Mouse (Mus musculus) embryonic stem cell, embryonic (primary cell): Measurements from ENCODE around the gene Suclg2.

ENCODE experiments used
- CTCF ChIA-PET, 4 experiments: fragments of 300-600 bp in 2 of 4; fragments of 350-600 bp in 2 of 4; sonication (Branson Sonifier 250); formaldehyde crosslinking; loops; one replicate each; lab custom pipeline; 2022; ENCODE audit warnings: inconsistent platforms in 2 of 4; lab: Charles Lee
- POLR2A ChIA-PET, 4 experiments: fragments of 300-600 bp in 2 of 4; fragments of 350-600 bp in 2 of 4; sonication (Branson Sonifier 250); formaldehyde crosslinking; loops; one replicate each; lab custom pipeline; 2022; ENCODE audit warnings: antibody characterized with exemption in 4 of 4, inconsistent platforms in 1 of 4; lab: Charles Lee

Suclg2 gene

DNA sequence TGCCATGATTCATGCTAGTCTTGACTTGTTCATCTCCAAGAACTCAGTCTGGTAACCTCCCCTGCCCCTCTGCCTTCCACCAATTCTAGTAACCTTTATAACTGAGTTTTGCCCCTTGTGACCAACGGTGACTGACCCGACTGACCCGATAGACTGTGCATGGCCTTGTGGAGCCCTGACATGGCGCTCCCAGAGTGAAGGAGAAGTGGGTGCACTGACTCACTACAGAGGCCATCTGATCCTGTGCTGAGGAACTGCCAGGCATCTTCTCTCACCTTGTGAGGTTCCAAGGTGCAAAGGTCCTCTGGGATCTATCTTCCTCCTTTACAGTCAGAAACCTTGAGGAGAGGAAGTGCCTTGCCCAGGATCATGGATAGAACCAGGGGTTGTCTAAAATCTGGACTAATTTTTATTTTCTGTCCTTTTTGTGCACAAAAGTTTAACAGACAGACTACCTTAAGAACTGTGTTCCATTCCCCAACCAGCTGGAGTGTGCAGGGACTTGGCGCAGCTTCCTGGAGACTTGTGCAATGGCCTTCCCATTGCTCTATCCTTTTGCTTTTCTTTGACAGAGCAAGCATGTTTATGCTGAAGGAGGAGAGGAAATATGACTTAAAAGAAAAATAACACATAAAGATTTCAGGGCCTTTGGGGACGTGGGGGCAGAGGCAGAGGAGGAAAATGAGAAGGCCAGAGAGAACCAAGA, 49.8 kb downstream of the Suclg2 start:
- POLR2A ChIA-PET, result interaction anchor here in 2 of 4 experiments (0.5 to 2.1 kb wide), 5 partner anchors 11 to 24 kb away, joined by 3 to 11 read pairs (median 5); no protein-coding TSS in a partner anchor
- CTCF ChIA-PET, result interaction anchor here (0.6 to 1.8 kb wide), 24 partner anchors 9 to 621 kb away, joined by 3 to 9 read pairs (median 4); partner anchors contain the start of gene Suclg2 (in 1 of the 4)

DNA sequence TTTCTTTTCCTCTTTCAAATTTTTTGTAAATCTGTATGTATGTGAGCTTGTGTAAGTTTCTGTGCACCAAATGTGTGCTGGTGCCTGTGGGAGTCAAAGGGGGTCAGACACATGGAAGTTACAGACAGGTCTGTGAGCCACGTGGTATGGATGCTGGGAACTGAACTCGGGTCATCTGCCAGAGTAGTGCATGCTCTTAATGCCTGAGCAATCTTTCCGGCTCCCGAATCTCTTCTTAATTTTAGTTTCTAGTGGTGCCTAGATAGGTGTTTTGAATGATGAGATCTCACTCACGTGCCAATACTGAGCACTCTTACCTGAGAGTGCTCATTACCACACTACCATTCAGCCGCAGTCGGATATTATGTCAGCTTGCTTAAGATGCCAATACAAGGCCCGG, 60.9 kb downstream of the Suclg2 start:
- POLR2A ChIA-PET, result interaction anchor here in 3 of 4 experiments (0.6 to 2.2 kb wide), 14 partner anchors 9 to 1548 kb away, joined by 3 to 8 read pairs (median 4); partner anchors contain the start of genes Suclg2 (in 2 of the 3), Kbtbd8 (in 1 of the 3) and Uba3 (in 1 of the 3)
- CTCF ChIA-PET, result interaction anchor here in 2 of 4 experiments (0.6 to 1.6 kb wide), 2 partner anchors 8 to 11 kb away, joined by 3 to 4 read pairs; no protein-coding TSS in a partner anchor

DNA sequence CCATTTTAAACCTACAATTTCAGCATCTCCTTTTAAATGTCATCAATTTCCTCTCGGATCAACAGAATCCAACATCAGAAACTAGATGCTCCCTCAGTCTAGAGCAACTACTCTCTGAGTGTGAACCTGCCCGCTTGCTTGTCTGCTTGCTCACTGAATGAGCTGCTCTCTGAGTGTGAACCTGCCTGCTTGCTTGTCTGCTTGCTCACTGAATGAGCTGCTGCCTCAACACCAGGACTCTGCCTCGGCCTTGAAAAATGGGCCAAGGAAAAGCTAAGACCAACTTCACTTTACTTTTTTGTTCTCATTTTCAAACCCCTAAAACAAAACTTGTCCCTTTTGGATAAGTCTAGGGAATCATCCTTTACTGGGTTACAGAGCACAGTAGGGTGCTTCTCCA, 64.9 kb downstream of the Suclg2 start:
- ChIA-PET CTCF (no interaction called here), POLR2A (interaction anchor here in 1 of 4 experiments (0.8 kb wide), 1 partner anchor 65 kb away, joined by 3 read pairs; the partner anchor contains the start of gene Suclg2)

DNA sequence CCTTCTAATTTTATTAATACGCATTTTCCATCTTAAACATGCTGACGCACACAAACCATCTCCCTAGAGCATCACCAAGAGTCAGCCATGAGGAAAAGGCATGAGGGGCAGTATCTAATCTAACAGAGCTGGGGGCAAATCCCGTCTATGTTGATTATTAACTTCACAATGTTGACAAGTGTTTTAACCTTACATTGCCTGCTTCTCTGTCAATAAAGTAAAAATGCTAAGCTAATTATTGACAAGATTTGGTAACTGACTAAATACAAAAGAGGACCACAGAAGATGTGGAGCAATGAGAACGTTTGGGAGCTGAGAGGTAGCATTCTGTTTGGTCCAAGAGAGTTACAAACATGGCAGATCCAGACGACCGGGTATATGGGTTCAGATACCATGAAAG, 65.8 kb downstream of the Suclg2 start:
- POLR2A ChIA-PET, result interaction anchor here in 1 of 4 experiments (0.7 to 1.1 kb wide), 3 partner anchors 39 to 57 kb away, joined by 3 to 4 read pairs (median 4); no protein-coding TSS in a partner anchor

DNA sequence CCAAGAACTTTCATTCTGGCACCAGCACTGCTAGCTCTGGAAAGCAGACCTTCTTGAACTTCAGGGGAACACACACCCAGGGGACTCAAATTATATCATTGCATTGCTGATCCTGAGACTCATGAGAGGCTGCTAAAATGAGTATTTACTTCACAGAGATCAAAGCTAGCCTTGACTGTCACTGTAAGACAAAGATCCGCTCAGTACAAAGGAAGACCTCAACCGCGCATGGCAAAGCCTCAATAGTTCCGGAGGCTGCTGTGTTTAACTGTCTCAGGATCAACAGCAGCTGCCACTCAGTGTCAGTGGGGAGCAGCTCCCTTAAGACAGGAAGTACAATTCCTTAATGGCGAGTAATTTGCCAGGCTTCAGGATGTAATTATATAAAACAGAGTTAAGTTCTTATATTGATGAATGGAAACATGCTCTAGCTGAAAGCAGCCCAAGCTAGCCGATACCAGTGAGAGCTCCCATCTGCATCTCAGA, 67.2 kb downstream of the Suclg2 start:
- CTCF ChIA-PET, result interaction anchor here in 3 of 4 experiments (0.5 to 1.7 kb wide), 5 partner anchors 16 to 434 kb away, joined by 3 to 5 read pairs (median 4); no protein-coding TSS in a partner anchor
- POLR2A ChIA-PET, result interaction anchor here in 2 of 4 experiments (0.6 to 1.4 kb wide), 9 partner anchors 10 to 576 kb away, joined by 3 to 6 read pairs (median 4); partner anchors contain the start of gene Suclg2 (in 2 of the 2)

More for the DNA sequence above, 65.8 kb downstream of the Suclg2 start:
- CTCF ChIA-PET, result interaction anchor here in 1 of 4 experiments (1.7 kb wide), 1 partner anchor 17 kb away, joined by 5 read pairs; no protein-coding TSS in a partner anchor

DNA sequence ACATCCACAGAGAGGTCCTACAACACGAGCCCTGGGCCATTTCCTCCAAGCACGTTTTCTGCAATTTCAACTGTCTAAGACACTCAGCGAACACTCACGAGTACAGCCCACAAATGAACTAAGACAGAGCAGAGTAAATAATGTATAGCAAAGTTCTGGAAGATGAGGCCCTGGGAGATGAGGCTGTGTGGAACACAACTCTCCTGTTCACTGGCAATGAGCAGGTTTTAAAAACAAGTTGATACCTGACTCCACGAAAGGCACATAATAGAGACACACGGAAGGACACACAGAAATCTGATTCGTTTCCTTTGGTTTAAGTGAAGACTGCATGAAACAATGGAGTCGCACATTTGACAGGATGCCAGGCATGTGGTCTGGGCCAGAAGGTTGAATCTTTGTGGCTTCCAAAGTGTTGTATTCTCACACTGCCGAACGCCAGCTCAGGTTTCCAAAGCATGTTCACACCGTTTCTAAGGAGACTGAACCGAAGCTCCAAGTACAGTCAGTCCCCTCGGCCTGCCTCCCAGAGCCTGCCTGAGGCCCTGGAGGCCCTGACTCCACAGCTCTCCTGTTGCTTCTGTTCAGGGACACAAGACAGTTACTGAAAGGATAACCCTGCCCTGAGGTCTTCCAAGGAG, 68.4 kb downstream of the Suclg2 start:
- POLR2A ChIA-PET, result no interaction called here
- CTCF ChIA-PET, result interaction anchor here in 1 of 4 experiments (1.3 kb wide), 1 partner anchor 19 kb away, joined by 3 read pairs; no protein-coding TSS in a partner anchor

DNA sequence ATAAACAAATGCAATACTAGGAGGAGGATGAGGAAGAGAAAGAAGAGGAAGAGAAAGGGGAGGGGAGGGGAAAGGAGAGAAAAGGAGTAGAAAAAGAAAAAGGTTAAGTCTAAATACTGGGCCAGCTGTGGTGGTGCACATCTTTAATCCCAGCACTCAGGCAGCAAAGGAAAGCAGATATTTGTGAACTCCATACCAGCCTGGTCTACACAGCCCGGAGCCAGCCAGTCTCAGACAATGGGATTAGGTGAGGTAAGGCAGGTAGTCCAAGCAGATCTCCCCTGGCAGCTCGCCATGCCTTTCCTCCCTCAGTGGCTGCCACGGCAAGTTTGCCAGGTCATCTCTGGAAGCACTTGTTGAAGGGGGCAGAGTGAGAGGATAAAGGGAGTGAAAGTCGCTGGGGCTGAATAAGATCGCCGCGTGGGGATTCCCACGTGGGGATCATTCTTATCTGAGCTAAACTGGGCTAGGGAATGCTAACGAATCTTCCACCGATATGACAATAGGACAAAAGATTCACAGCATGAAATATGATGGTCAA, 69.4 kb downstream of the Suclg2 start:
- ChIA-PET CTCF (interaction anchor here in 1 of 4 experiments (0.7 kb wide), 1 partner anchor 9 kb away, joined by 3 read pairs; no protein-coding TSS in a partner anchor), POLR2A (interaction anchor here in 1 of 4 experiments (1.0 kb wide), 1 partner anchor 8 kb away, joined by 6 read pairs; no protein-coding TSS in a partner anchor)

DNA sequence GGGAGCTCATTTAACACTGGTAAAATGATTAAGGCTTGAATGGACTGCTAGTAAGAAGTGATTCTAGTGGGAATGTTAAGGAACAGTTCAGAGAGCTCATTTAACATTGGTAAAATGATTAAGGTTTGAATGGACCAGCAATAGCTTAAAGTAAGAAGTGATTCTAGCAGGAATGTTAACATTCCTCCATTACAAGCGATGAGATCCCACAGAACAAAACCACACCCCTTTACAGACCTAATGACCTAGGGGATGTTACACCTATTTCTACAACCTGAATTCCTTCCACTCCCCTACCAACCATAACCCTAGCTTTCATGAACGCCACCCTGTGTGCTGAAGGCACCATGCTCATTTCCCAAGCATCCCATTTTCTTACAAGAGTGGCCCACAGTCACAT, 81.2 kb downstream of the Suclg2 start:
- POLR2A ChIA-PET, result interaction anchor here in 2 of 4 experiments (1.0 to 2.1 kb wide), 7 partner anchors 9 to 36 kb away, joined by 3 to 6 read pairs (median 5); no protein-coding TSS in a partner anchor
- CTCF ChIA-PET, result interaction anchor here in 1 of 4 experiments (2.0 kb wide), 1 partner anchor 33 kb away, joined by 5 read pairs; no protein-coding TSS in a partner anchor

DNA sequence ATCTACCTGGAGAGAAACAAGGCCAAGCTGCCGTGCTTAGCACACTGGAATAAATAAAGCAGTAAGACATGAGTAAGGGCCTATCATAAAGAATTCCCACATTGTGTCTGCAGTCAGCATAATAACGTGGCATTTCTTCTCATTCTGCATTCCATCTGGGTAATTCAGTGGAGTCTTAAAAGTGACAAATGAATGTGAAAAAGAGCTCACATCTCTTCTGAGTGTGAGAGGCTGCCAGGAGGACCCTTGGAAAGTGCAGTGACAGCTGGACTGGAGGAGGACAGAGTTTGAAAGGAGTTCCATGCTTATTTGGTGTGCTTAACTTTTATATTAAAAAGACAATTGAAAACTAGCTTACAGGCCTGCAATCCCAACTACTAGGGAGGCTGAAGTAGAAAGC, 83.2 kb downstream of the Suclg2 start:
- CTCF ChIA-PET, result interaction anchor here in 1 of 4 experiments (0.7 kb wide), 1 partner anchor 16 kb away, joined by 3 read pairs; no protein-coding TSS in a partner anchor
- POLR2A ChIA-PET, result no interaction called here

DNA sequence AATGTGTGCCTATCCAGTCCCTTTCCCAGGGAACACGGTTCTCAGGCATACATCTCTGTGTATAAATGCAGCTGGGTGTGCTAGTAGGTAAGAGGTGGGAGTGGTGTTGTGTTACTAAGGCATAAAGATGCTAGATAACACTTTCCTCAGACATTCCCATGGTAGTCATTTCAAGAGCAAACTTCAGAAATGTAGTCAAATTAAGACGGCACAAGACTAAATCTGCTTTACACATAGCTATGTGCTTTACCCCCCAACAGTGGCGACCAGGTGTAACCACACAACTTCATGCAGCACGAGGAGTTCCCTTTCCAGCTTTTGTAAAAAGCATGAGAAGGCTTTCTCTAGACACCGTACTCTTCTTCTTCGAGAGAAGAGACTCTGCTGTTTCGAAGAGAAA, 89.5 kb downstream of the Suclg2 start:
- ChIA-PET POLR2A (no interaction called here), CTCF (no interaction called here)

DNA sequence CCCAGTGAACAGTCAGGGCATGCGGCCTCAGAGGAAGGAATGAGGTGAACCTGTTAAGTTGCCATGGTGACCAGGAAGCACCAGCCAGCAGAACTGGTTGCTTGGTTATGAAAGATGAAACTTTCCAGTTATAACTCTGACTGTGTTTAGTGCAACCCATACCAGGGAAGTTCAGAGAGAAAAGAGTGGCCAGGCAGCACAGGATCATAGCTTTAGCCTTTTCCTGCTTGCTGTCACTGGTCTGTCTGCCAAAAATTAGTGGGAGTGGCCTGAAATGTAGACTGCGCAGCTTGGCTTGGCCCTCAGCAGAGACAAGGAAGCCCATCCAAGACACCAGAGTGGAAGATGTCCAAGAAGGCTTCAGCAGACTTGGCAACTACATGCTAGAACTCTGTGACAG, 96.8 kb downstream of the Suclg2 start:
- CTCF ChIA-PET, result no interaction called here

DNA sequence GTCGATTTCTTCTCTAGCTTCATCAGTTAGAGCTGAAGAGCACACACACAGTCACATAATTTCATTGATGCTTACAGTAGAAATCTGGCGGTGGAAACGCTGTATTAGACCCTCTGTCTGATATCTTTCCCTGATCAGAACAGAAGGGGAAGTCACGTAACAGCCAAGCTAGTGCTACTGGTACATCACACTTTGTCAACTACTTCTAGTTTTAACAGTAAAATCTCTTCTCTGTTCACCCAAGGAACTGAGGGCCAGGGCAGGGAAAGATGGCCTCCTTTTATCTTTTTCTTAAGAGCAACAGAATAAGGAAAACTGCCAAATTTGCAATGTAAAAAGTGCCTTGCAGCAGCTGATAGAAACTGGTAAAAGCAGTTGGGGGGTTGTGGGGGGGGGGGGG, 97.8 kb downstream of the Suclg2 start:
- CTCF ChIA-PET, result no interaction called here
- POLR2A ChIA-PET, result interaction anchor here in 1 of 4 experiments (1.3 kb wide), 1 partner anchor 13 kb away, joined by 3 read pairs; no protein-coding TSS in a partner anchor

More for the DNA sequence above, 96.8 kb downstream of the Suclg2 start:
- POLR2A ChIA-PET, result interaction anchor here in 1 of 4 experiments (0.6 to 1.3 kb wide), 4 partner anchors 10 to 1184 kb away, joined by 3 to 4 read pairs (median 3); no protein-coding TSS in a partner anchor

DNA sequence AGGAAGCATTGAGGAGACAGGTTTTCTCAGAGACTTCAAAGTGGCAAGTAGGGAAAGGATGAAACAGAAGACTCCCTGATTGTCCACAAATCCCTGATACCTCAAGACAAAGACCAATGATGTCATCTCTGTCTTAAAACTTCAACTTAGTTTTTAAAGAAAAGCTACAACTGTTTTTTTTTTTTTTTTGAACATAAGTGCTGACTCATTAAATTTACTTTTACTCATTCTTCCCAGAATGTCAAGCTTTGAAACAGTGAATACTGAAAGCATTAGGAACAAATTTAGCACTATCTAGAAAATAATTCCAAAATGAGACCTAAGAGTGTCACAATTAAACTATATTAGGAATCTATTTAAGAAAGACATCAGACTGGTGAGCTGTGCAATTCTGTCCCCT, 98.8 kb downstream of the Suclg2 start:
- POLR2A ChIA-PET, result no interaction called here
- CTCF ChIA-PET, result interaction anchor here in 1 of 4 experiments (0.6 kb wide), 1 partner anchor 13 kb away, joined by 5 read pairs; no protein-coding TSS in a partner anchor

DNA sequence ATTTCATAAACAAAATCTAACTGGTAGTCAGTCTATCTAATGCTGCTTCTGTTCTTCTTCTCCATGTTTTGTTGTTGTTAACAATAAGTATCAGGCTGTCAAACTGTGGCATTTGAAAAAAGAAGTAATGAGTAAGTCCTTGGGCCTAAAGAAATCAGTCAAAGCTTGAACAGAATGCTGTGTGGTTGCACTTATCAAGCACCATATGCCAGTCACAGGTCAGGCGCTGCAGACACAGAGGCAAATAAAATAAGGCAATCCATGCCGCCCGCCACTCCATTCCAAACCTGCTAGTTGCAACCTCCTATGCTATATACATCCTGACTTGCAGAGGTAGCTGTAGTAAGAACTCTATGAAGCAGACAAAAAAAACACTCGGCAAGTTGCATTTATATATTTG, 100.2 kb downstream of the Suclg2 start:
- POLR2A ChIA-PET, result interaction anchor here in 1 of 4 experiments (1.0 kb wide), 1 partner anchor 18 kb away, joined by 3 read pairs; no protein-coding TSS in a partner anchor

DNA sequence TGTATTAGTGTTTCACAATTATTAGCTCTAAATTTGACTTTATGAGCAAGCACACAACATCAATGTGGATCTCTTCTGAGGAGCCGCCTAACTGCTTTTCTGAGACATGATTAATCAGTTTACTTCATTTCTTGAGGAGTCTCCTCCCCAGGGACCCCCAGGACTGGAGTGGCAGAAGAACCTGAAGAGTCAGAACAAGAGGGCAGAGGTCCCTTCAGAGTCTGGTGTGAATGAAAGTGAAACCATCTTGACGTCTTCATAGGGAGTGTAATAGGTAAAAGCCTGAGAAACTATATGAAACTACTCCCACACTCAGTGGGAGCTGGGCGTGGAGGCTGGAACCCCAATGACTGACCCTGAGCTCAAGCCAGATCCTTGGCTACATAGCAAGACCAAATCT, 105.4 kb downstream of the Suclg2 start:
- CTCF ChIA-PET, result no interaction called here

More for the DNA sequence above, 100.2 kb downstream of the Suclg2 start:
- CTCF ChIA-PET, result no interaction called here

DNA sequence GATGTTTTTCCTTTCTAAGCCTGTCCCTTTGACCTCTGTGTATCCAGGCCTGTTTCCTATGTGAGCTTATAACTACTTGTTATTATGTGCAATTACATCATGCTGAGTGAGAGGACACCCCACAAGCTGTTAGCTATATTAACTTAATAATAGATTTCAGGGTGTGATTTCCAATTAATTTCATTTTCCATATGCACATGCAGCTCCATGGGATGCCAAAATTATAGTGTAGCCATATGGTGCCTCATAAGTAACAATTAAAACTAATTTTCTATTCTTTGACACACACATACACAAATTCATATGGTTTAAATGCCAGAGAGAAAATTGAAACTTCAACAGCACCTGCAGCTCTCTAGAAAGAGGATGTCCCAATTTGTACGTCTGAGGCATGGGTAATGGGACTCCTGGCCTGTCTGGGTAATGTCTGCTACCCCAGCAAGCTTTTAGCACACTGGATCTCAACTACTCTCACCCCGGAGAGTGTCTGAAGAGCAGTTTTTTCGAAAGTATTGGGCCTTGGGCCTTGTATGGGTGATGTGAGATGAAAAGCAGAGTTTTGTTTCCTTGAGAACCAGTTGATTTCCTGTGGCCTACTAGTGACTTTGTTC, 106.1 kb downstream of the Suclg2 start:
- POLR2A ChIA-PET, result interaction anchor here in 2 of 4 experiments (0.9 to 1.9 kb wide), 3 partner anchors 9 to 101 kb away, joined by 4 to 8 read pairs (median 4); no protein-coding TSS in a partner anchor

More for the DNA sequence above, 105.4 kb downstream of the Suclg2 start:
- POLR2A ChIA-PET, result interaction anchor here in 2 of 4 experiments (1.7 to 1.9 kb wide), 3 partner anchors 12 to 100 kb away, joined by 4 to 8 read pairs (median 5); no protein-coding TSS in a partner anchor

DNA sequence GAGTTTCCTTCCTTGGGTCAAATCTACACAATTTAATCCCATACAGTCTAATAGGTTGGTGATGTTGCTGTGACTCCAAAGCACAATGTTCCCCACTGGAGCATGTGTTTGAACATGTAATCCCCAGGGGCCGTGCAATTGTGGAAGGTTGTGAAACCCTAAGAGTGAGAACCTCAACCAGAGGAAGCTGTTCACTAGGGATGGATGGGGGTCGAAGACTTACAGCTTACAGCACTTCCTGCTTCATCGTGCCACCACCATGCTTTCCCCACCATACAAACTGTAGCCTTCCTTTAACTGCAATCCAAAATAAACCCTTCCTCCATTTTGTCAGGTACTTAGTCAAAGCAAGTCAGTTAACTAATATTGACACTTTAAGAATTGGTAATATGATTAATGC, 107.5 kb downstream of the Suclg2 start:
- ChIA-PET POLR2A (no interaction called here), CTCF (interaction anchor here in 1 of 4 experiments (0.5 kb wide), 1 partner anchor 1063 kb away, joined by 4 read pairs; no protein-coding TSS in a partner anchor)

More for the DNA sequence above, 106.1 kb downstream of the Suclg2 start:
- CTCF ChIA-PET, result no interaction called here
